Mouse (Mus musculus) fat pad, adult 2 months (tissue): ENCODE measurements around the gene Wdfy4.

Experiments used
- DNase-seq: peaks from one replicate; pipeline ENCODE4 v3.0.0-alpha.2; 2011; ENCODE audit warnings: low read depth, low spot score; ENCODE audit errors: extremely low read depth

Gene Wdfy4

DNA sequence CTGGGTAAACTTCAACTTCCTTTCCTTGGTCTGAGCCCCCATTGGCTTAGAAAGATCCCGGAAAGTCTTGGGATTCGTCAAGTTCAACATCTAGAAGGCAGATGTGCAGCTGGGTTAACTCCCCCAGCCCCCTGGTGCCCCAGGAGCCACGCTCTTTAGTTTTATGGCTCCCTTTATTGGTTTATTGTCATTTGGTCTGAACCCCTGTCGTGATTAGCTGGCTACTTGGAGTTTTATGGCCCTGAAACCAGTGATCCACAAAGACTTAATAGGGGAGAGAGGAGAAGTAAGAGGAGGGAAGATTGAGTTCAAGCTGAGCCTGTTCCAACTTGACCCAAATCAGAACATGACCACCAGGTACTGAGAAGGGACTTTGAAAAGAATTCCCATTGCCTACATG, 198.6 kb downstream of the Wdfy4 start:
- DNase-seq, result no peak

DNA sequence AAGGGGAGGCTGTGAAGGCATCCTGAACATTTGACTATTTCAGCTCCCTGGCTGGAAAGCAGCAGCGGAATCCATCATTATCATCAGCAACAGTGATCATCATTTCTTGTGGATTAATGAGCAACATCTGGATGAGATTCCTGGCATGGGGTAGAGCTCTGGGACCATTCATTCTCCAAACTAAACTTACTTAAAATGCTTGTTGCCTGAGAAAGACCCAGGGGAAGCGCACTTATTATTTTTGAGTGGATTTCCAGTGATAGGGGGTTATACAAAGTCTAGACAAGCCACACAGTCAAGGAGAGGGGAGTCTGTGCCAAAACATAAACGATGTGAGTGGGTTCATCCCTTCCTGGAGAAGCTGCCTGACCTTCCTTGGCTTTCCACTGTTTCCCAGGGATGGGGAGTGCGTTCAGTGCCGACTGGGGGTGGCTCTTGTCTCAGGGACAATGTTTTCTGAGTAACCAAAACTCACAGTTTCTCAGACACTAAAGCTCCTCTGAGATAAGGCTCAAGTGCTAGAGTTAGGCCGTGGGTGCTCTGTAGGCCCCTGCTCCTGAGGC, 201.1 kb downstream of the Wdfy4 start:
- no peak for DNase-seq

DNA sequence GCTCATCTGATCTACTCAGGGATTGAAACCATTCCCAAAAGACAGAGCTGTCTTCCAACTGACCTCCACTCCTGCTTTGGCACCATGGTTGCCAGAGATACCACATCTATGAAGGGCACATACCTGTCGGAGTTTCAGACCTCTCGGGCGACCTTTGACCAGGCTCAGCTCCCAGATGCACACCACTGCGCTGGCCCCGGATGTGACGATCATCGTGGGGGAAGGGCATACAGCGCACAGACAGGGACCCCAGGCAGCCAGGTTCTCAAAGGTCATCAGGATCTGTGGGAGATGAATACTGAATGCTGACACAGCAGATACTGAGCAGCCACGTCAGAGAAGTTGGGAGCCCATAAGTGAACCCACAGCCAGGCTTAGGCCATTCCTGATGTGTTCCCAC, 214.6 kb downstream of the Wdfy4 start:
- DNase-seq, result no peak

DNA sequence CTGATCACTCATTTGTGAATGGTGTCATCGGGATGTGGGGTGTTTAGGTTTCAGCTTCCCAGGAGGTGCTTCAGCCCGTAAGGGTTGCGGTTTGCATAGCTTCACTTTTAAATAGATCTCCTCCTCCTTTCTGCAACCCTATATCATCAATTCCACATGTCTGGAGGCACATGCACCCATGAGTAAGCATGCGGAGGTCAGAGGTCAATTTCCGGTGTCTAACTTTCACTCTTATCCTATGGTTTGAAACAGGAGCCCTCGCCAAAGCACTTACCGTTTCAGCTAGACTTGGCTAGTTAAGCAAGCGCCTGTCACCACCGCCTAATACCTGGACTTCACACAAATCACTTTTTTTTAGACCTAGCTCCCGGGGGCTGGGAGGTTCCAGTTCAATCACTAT, 220.6 kb downstream of the Wdfy4 start:
- DNase-seq, result no peak

DNA sequence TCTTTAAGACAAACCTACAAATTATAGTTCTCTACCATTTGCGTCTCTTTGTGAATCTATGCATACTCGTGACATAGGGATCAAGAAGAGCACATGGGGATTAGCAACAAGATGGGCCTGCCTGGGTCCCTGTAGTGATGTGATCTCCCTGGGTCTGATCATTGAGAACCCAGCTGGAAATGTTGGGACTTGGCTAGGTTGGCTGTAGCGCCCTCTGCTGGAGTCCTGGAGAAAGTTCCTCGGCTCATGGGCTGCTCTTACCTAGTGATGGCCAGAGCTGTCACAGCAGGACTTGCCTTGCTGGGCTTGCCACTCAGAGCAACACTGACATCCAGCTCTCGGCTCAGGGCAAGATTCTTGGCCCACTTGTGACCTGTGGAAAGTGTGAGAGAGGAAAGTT, 224.8 kb downstream of the Wdfy4 start:
- no peak for DNase-seq

DNA sequence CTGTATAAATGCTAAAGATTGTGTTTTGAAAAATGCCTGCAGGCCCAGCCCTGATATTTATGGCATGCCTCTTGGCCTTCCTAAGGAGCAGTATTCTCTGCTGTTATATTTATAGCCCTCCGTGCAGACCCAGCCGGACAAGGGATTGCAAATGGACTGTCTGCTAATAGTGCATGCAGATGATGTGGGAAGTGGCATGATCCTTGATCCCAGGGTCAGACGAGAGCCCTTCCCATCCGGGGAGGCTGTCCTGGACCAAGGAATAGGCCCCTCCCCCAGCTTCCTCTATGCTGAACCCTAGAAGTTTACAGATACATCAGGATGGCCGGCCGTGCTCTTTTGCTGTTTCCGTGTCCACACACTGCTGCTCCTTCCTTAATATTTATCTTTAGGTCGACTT, 226.6 kb downstream of the Wdfy4 start:
- DNase-seq, result no peak

DNA sequence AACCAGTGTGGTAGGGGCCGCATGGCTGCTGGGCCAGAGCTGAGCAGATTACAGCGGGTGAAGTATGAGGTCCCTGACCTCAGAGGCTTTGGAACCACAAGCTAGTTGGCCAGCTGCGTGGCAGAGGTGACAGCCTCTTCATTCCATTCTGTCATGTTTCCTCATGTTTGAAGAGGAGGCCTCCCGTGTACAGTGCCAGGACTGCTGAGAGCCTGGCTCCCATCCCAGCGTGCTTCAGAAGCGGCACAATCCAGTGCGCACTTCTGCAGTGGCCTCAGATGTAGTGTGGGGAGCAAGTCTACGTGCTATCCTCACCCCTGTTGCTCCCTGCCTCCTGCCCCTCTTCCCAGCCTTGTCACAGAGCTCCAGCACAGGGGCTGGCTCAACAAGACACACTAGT, 228.8 kb downstream of the Wdfy4 start:
- DNase-seq, result no peak

DNA sequence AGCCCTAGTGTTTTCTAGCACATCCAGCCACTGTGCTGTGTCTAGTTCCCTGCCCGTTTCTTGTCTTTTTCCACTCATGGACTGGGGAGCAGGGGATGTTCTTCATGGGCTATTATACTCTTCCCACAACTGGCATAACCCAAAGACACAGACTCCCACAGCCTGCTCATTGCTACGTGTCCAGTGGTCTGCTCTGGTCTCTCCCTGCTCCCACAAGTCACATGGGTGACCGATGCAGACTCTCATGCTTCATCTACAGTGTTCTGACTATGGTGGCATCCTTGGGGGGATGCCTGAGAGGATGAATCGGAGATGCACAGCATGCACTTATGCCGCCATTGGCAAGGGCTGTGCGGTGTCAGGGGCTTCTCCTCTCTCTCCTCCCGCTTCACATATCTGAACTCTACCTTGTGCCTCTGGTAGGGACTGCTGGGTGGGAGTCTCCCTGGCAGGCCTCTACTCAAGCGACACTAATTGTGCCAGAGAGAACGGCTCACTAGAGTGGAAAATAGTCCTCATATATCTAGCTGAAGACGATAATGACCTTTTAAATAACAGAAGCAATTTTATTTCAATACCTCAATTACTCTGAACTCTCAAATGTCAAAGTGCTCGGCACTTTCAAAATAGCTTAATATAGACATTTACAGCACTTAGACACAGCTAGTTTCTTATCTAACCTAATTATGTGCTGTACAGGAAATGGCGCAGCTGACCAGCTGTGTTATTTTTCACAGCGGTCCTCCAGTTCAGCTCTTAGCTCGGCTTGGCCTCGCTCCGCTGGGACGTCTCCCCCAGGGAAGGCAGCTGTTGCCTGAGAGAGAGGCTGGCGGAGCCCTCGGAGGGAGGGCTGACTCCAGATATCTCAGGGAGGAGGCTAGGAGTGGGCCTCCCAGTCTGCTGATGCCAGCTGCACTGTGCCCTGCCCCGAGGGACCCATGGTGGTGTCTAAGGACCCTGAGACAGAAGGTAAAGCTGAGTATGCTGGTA, 234.7 kb downstream of the Wdfy4 start:
- no peak for DNase-seq

DNA sequence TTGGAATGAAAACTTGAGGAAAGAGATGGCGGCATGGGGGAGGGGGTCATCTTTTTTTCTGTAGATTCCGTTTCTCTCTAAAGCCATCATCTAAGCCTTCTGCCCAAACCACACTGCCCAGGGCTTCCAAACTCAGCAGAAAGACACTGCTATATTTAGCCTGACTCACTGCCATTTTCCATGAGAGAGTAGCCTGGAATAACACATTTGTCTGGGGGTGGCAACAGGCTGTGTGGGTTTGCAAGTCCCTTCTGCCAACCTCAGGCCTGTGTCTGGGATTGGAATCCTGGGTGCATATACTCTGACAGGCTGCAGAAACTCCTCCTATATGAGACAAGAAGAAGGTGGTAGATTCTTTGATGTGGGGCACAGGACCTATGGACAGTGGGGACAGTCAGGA, 237.8 kb downstream of the Wdfy4 start:
- DNase-seq, result no peak

DNA sequence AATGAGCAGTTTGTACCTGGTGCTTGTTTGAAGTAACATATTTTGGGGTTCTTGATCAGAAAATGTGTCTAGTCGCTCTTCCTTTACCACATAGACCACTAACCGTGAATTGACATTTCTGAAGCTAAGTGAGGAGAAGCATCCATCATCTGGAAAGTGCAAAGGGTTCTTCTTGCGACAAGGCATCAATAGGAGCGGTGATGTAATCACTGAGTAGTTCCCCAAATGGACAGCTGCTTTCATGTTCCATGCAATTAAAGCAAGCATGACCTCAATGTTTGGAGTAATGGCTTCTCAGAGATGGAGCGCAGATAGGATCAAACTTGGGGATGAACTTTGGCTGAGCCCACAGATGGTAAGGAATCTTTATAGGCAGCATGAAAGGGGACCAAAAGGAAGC, 246.1 kb downstream of the Wdfy4 start:
- DNase-seq, result no peak

DNA sequence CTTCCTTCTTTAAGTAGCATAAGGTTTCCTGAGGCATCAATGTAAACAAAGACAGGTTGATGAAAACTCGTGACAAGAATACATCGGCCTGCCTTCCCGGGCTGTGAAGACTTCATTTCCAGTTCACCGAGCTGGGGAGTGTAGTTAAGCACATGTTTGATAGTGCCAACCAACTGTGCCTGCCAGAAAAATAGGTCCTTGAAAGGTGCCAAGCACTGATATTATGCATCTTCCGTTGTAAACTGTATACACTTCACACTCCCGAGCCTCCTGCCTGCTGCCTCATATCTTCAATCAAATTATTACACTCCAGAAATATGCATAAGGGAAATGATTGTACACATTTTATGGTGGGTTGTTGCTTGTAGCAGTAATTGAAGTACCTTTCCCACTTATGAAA, 251.2 kb downstream of the Wdfy4 start:
- DNase-seq, result no peak

DNA sequence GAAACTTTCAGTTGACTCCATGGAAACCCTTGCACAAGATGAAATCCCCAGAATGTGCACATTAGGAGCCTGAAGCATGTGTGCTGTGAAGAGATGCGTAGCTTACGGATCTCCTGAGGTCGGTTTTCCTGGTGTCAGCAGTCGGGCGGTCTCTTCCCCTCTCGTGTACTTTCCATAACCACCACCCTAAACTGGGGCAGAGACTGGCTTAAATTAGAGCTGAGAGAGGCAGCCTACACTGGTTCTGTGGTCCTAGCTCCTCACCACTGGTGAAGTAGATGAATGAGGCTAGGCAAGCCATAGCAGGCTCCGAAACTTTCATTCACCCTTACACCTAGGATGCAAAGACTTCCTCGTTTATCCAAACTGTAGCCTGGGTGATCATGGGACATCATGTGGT, 253.1 kb downstream of the Wdfy4 start:
- DNase-seq, result no peak

DNA sequence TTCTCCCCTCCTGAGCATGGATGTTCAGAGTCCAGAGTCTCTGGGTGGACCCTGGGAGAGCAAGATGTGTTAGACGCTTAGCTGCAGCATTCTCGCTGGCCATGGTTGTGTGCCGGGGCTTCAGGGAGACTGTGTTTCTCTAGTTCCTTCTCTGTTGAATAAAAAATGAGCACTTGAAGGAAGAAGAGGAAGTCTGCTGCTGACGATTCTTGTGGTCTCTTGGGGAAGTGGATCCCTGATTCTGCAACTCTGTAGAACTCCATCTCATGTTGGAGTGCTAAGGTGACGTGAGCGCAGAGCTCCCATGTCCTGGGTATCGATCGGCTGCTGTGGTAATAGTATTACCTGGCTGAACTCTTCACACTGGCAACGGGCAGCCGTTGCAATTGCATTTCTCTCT, 253.6 kb downstream of the Wdfy4 start:
- DNase-seq, result no peak

DNA sequence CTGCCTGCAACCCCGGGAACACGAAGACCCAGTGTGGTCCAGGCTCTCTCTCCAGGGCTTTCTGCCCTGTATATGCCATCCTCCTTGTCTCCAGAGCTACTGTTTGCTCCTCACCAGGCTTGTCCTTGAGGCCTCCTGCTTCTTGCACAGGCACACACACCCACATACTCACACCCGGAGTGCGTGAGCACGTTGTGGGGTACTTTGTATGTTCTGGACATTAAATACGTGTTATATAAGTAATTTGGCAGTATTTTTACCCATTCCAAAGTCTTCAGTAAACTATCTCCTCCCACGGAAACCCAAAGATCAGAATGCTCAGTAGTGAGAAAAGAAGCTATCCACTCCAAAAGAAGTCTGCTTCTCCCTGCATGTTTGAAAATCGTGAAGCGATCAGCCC, 261.4 kb downstream of the Wdfy4 start:
- DNase-seq, result no peak

DNA sequence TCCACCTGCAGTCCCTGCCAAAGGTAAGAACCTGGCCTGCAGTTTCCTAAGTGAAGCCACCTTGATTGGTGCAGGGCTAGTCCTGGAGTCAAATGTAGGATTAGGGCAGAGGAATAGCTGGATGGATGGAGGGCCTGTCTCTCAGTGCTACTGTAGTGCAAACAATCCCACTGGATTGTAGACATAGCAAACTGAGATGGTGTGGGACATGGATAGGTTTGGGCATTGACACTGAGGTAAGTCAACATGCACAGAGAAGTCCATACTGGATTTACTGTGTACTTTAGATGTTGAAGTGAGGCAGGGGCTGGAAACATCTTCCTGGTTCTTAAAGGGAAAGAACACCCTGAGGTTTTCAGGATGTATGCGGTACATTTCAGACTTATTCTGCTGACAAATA, 267.4 kb downstream of the Wdfy4 start:
- DNase-seq, result no peak

DNA sequence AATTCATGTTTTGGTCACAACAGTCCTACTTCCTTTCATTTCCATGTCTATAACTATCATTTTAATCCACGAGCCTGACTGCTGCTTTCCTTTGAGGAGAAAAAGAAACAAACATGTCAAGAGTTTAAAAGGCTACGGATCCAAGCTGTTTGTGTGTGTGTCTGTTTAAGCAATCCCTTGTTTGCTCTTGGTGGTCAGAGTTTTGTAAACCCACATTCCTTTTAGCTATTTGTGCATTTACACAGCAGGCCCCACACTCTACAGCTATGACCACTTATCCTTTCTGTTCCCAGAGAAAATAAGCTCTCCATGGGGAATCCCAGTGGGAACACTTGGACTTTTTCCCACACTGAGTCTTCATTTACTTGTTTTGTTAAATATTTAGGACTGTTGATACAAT, 269.9 kb downstream of the Wdfy4 start:
- no peak for DNase-seq

DNA sequence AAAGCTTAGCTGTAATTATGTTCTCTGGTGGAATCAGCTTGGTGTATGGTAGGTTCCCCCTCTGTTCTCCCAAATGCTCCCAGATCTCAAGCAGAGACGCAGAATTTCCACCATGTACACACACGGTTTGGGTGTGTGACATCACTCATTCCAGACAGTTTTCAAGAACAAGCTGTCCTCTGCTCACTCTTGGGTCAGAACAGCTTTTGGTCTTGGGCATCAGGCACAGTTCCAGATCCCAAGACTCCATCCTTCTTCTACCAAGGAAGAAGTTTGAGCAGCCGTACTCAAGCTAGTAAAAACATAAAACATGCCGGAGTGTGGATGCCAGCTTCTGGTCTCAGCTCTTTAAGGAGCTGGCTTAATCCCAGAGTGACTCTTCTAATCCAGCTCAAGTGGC, 274.1 kb downstream of the Wdfy4 start:
- no peak for DNase-seq
